Mouse (Mus musculus): ENCODE measurements around the gene Ddx28.

GRCm38 (mm10) chr8:106018039-106018438, 6.4 kb upstream of the Ddx28 start:
- TF ChIP-seq CTCF (IDR thresholded peaks at IDR 0.05; ENCODE audit: control insufficient read depth, insufficient read depth, insufficient read length) (no peak), USF1 (IDR thresholded peaks at IDR 0.05; ENCODE audit: low read depth) (no peak), CEBPB (IDR thresholded peaks at IDR 0.05; ENCODE audit: low read depth) (no peak), MYOD1 (IDR thresholded peaks at IDR 0.05; ENCODE audit: control insufficient read depth, insufficient read length, low read depth) (no peak), MYOG (IDR thresholded peaks at IDR 0.05; ENCODE audit: control insufficient read depth, extremely low read depth, insufficient read length) (no peak), MAX (IDR thresholded peaks at IDR 0.05) (no peak)

Data from C2C12 (cell line).